Mouse (Mus musculus) cortical plate, adult 2 months (tissue): ENCODE results near the gene Prrt4.

Experiments used
- CTCF ChIP-seq: fragments of 200-500 bp; IDR thresholded peaks from 2 replicates; pipeline ENCODE4 v1.5.1; 2011; ENCODE audit warnings: mild to moderate bottlenecking, control low read depth, low read length; ENCODE audit not compliant: insufficient read depth; ENCODE audit errors: extremely low read depth
- POLR2A ChIP-seq: fragments of 200-500 bp; IDR thresholded peaks from 2 replicates; pipeline ENCODE4 v1.6.1; 2011; ENCODE audit warnings: mild to moderate bottlenecking, low read length, control low read depth; ENCODE audit not compliant: insufficient read depth; ENCODE audit errors: extremely low read depth

- TF ChIP-seq CTCF, result no peak
- TF ChIP-seq POLR2A, result no peak
Observed at GRCm38 (mm10) chr6:29203861-29204585, 24.6 kb upstream of the Prrt4 start.
